In the genomic region with DNA sequence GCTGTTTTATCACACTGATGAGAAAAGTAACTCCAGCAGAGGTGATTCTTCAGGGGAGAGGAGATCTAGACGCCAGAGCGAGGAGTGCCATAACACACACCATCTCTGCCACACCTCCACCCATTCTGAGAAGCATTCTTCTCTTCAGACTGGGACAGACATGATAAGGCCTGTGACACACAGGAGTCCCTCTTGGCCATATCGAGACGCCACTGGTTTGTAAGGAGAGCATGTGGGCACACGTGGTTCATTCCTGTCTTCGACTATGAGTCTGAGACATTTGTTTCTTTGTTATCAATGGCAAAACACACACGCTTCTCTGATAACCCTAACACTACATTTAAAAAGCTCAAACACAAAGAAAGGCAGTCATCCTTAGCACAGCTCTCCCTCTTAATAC, we compare ENCODE assay signal across 20 mouse cellular contexts. TPM values are rescaled to one million over a fixed set of nuclear protein-coding genes. Genes with fewer than 3 reads are reported as not detected.
DNase-seq lines count a peak whose midpoint lies in the region; ATAC-seq lines count a peak whose summit lies in the region.
"Had no signal": no experiment of that assay in that cellular context is flagged by ENCODE, and none has a peak within 500 bp of the region (broad histone marks: within the 10 kb centered on the region; RNA-seq: fewer than 3 reads in every experiment).

No protein-coding gene starts in this region.

- no peak for DNase-seq in hindbrain, embryonic 10.5 days (ENCODE audit: low spot score)
- peak; percentile 46 for DNase-seq in c-Kit-positive CD71-positive TER-119-positive erythroid progenitor cells, embryonic 14.5 days (ENCODE audit: low spot score)
- DNase-seq in liver, embryonic 11.5 days (ENCODE audit: low spot score), result no peak
- no peak for DNase-seq in frontal cortex, postnatal 36 days (ENCODE audit: low spot score in 2 of 2)
- no peak for DNase-seq in cerebellum, adult 9-11 months
- DNase-seq in kidney, postnatal 36 days, result no peak
- DNase-seq: adrenal gland, adult 2 months; cerebellum, adult 18-20 months; embryo, embryonic 11 days; gastrocnemius, postnatal 36 days; kidney, adult 8-10 months; spleen, adult 18-20 months had no signal

- no peaks in the 10 kb centered on the region for H3K9me3 ChIP-seq in hindbrain, embryonic 15.5 days
- no peaks in the 10 kb centered on the region for H3K9me3 ChIP-seq in hindbrain, embryonic 10.5 days
- no peaks in the 10 kb centered on the region for H3K9me3 ChIP-seq in liver, embryonic 11.5 days (ENCODE audit: control insufficient read depth, low read length)
- H3K9me3 ChIP-seq in midbrain, embryonic 15.5 days, result no peaks in the 10 kb centered on the region
- H3K9me3 ChIP-seq: heart, embryonic 13.5 days; limb, embryonic 13.5 days; midbrain, embryonic 12.5 days; neural tube, embryonic 12.5 days had no signal

- no peak overlapping the region for H3K4me3 ChIP-seq in hindbrain, embryonic 15.5 days
- H3K4me3 ChIP-seq in hindbrain, embryonic 10.5 days, result no peak overlapping the region
- no peak overlapping the region for H3K4me3 ChIP-seq in liver, embryonic 11.5 days (ENCODE audit: low read depth, low read length)
- no peak overlapping the region for H3K4me3 ChIP-seq in midbrain, embryonic 15.5 days
- H3K4me3 ChIP-seq: heart, embryonic 13.5 days; limb, embryonic 13.5 days; midbrain, embryonic 12.5 days; neural tube, embryonic 12.5 days had no signal

- peak overlapping the region; percentile 75 for H3K27ac ChIP-seq in hindbrain, embryonic 15.5 days (replicated peaks)
- no peak overlapping the region for H3K27ac ChIP-seq in hindbrain, embryonic 10.5 days
- no peak overlapping the region for H3K27ac ChIP-seq in liver, embryonic 11.5 days (ENCODE audit: low read depth, low read length)
- peak overlapping the region; percentile 78 for H3K27ac ChIP-seq in midbrain, embryonic 15.5 days
- H3K27ac ChIP-seq: heart, embryonic 13.5 days; limb, embryonic 13.5 days; midbrain, embryonic 12.5 days; neural tube, embryonic 12.5 days had no signal

- WGBS in hindbrain, embryonic 15.5 days, result 74% methylated on average over 7 of the region's 7 CpGs
- WGBS in hindbrain, embryonic 10.5 days, result 89% methylated on average over 7 of the region's 7 CpGs
- WGBS in liver, embryonic 11.5 days, result 47% methylated on average over 7 of the region's 7 CpGs
- 79% methylated on average over 7 of the region's 7 CpGs for WGBS in midbrain, embryonic 15.5 days

- no peaks in the 10 kb centered on the region for H3K36me3 ChIP-seq in hindbrain, embryonic 15.5 days
- H3K36me3 ChIP-seq in hindbrain, embryonic 10.5 days, result no peaks in the 10 kb centered on the region
- no peaks in the 10 kb centered on the region for H3K36me3 ChIP-seq in liver, embryonic 11.5 days (ENCODE audit: control insufficient read depth, insufficient read depth, low read length)
- H3K36me3 ChIP-seq in midbrain, embryonic 15.5 days (replicated peaks), result no peaks in the 10 kb centered on the region
- H3K36me3 ChIP-seq: heart, embryonic 13.5 days; limb, embryonic 13.5 days; midbrain, embryonic 12.5 days; neural tube, embryonic 12.5 days had no signal

- peaks cover 25% of the 10 kb centered on the region for H3K4me1 ChIP-seq in hindbrain, embryonic 15.5 days (replicated peaks)
- no peaks in the 10 kb centered on the region for H3K4me1 ChIP-seq in hindbrain, embryonic 10.5 days (replicated peaks)
- H3K4me1 ChIP-seq in liver, embryonic 11.5 days (replicated peaks; ENCODE audit: control insufficient read depth, insufficient read depth, low read length), result no peaks in the 10 kb centered on the region; the same call in 1 of the 2 replicates
- peaks cover 40% of the 10 kb centered on the region for H3K4me1 ChIP-seq in midbrain, embryonic 15.5 days
- H3K4me1 ChIP-seq: heart, embryonic 13.5 days; limb, embryonic 13.5 days; midbrain, embryonic 12.5 days had no signal

- no peaks in the 10 kb centered on the region for H3K27me3 ChIP-seq in hindbrain, embryonic 15.5 days
- H3K27me3 ChIP-seq in hindbrain, embryonic 10.5 days (ENCODE audit: insufficient read depth, poor library complexity, severe bottlenecking), result no peaks in the 10 kb centered on the region
- no peaks in the 10 kb centered on the region for H3K27me3 ChIP-seq in liver, embryonic 11.5 days (replicated peaks; ENCODE audit: control insufficient read depth, insufficient read depth, low read length)
- no peaks in the 10 kb centered on the region for H3K27me3 ChIP-seq in midbrain, embryonic 15.5 days (replicated peaks)
- H3K27me3 ChIP-seq: heart, embryonic 13.5 days; midbrain, embryonic 12.5 days; neural tube, embryonic 12.5 days had no signal

- H3K4me2 ChIP-seq in hindbrain, embryonic 15.5 days, result no peak overlapping the region
- no peak overlapping the region for H3K4me2 ChIP-seq in liver, embryonic 11.5 days
- no peak overlapping the region for H3K4me2 ChIP-seq in midbrain, embryonic 15.5 days
- H3K4me2 ChIP-seq: heart, embryonic 13.5 days; limb, embryonic 13.5 days; midbrain, embryonic 12.5 days; neural tube, embryonic 12.5 days had no signal

- H3K9ac ChIP-seq in hindbrain, embryonic 15.5 days, result no peak overlapping the region
- H3K9ac ChIP-seq in liver, embryonic 11.5 days (ENCODE audit: low read depth, low read length), result no peak overlapping the region
- no peak overlapping the region for H3K9ac ChIP-seq in midbrain, embryonic 15.5 days
- H3K9ac ChIP-seq: heart, embryonic 13.5 days; limb, embryonic 13.5 days; midbrain, embryonic 12.5 days; neural tube, embryonic 12.5 days had no signal

- ATAC-seq in hindbrain, embryonic 15.5 days (ENCODE audit: low FRiP score, low read depth), result no peak
- ATAC-seq in liver, embryonic 11.5 days (replicated peaks; ENCODE audit: low FRiP score), result peak; percentile 96
- ATAC-seq in midbrain, embryonic 15.5 days (replicated peaks), result no peak
- ATAC-seq: lung, postnatal 0 days had no signal

RNA-seq across cellular contexts. Expression of a gene that starts 43.9 kb away (rescaled TPM):
- polyA plus RNA-seq in hindbrain, embryonic 15.5 days (2015; fragmentation: Nextera tagmentation; extraction: Ambion mirVana), result 84.5 and 93.3 TPM in 2 replicates
- polyA plus RNA-seq in hindbrain, embryonic 10.5 days (2016; fragmentation: Nextera tagmentation; extraction: Ambion mirVana), result 16.7 and 21.6 TPM in 2 replicates
- 0.53 and 0.70 TPM in 2 replicates for polyA plus RNA-seq in liver, embryonic 11.5 days (2014; fragmentation: Nextera tagmentation; extraction: Ambion mirVana)
- polyA plus RNA-seq in midbrain, embryonic 15.5 days (2015; fragmentation: Nextera tagmentation; extraction: Ambion mirVana), result 89.2 and 91.8 TPM in 2 replicates
- polyA plus RNA-seq: C2C12 had no signal

Comparison
In these comparisons a context has a peak if more than half of its experiments do, and no peak if none do; other contexts are left out.
1. H3K27ac ChIP-seq: peak in hindbrain, embryonic 15.5 days (single experiment) and midbrain, embryonic 15.5 days (single experiment); none in hindbrain, embryonic 10.5 days (single experiment) and liver, embryonic 11.5 days (single experiment).
2. RNA of a gene that starts 43.9 kb away (polyA plus RNA-seq): 84.5 to 93.3 TPM in hindbrain, embryonic 15.5 days, 89.2 to 91.8 TPM in midbrain, embryonic 15.5 days and 16.7 to 21.6 TPM in hindbrain, embryonic 10.5 days; 0.53 to 0.70 TPM in liver, embryonic 11.5 days; every median in the first group is over 10 times any median in the second.